Mouse (Mus musculus): ENCODE measurements at regions not wholly inside any gene's neighbourhood (a gene's known extent, or its start where the extent isn't known, plus 50 kb on each side); places are given as distances from the start of the nearest gene placed in this dataset.

GRCm38 (mm10) chr16:30118876-30119275 is 54.7 kb downstream of the Hes1 start:
- peak; percentile 34 for DNase-seq

- no peak for DNase-seq
Observed at GRCm38 (mm10) chr16:30120330-30121265, 56.4 kb downstream of the Hes1 start.

GRCm38 (mm10) chr16:30121596-30121995 is 57.4 kb downstream of the Hes1 start:
- no peak for DNase-seq

- DNase-seq = no peak
Observed at GRCm38 (mm10) chr16:30122211-30123070, 58.3 kb downstream of the Hes1 start.

GRCm38 (mm10) chr16:30127015-30127414 is 62.8 kb downstream of the Hes1 start:
- no peak for DNase-seq

- DNase-seq = no peak
Observed at GRCm38 (mm10) chr16:30128787-30129186, 64.6 kb downstream of the Hes1 start.

- no peak for DNase-seq
Observed at GRCm38 (mm10) chr16:30129218-30130112, 65.3 kb downstream of the Hes1 start.

GRCm38 (mm10) chr16:30130113-30130471 is 65.9 kb downstream of the Hes1 start:
- no peak for DNase-seq

GRCm38 (mm10) chr16:30132086-30132485 is 67.9 kb downstream of the Hes1 start:
- DNase-seq = no peak

- DNase-seq = no peak
Observed at GRCm38 (mm10) chr16:30134642-30135165, 70.5 kb downstream of the Hes1 start.

GRCm38 (mm10) chr16:30136849-30137248 is 72.7 kb downstream of the Hes1 start:
- DNase-seq = no peak

- no peak for DNase-seq
Observed at GRCm38 (mm10) chr16:30137812-30138211, 73.6 kb downstream of the Hes1 start.

- no peak for DNase-seq
Observed at GRCm38 (mm10) chr16:30144818-30145464, 80.8 kb downstream of the Hes1 start.

- no peak for DNase-seq
Observed at GRCm38 (mm10) chr16:30145465-30146207, 81.5 kb downstream of the Hes1 start.

GRCm38 (mm10) chr16:30146208-30146525 is 82.0 kb downstream of the Hes1 start:
- no peak for DNase-seq

- DNase-seq = no peak
Observed at GRCm38 (mm10) chr16:30147296-30147695, 83.1 kb downstream of the Hes1 start.

- DNase-seq = no peak
Observed at GRCm38 (mm10) chr16:30151104-30151503, 86.9 kb downstream of the Hes1 start.

GRCm38 (mm10) chr16:30155070-30155469 is 90.9 kb downstream of the Hes1 start:
- DNase-seq = no peak

GRCm38 (mm10) chr16:30155486-30156246 is 91.5 kb downstream of the Hes1 start:
- no peak for DNase-seq

GRCm38 (mm10) chr16:30158184-30158583 is 94.0 kb downstream of the Hes1 start:
- DNase-seq = peak; percentile 54

GRCm38 (mm10) chr16:30160399-30160798 is 96.2 kb downstream of the Hes1 start:
- DNase-seq = no peak

All from kidney, adult 11 months (tissue).